In the genomic region with DNA sequence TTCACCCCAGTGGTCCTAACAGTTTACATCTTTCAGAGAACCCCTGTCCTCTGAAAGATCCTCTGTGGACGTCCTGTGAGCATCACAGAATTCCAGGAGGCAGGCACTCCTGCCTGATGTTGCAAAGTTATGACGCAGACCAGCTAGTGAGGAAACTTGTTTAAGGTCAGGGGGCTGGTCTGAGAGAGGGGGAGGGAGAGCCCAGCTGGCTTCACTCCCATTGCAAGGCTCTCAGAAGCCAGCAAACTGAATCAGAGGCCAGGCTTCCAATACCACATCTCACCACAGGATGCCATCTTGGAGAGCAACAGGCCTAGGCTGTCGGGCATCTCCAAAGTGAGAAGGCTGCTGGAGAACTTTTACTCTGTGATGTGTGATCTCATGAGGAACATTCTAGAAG, we compare ENCODE assay signal across 13 mouse cellular contexts.
A peak's percentile ranks its signal among the peaks of the same experiment; 100 is the strongest.
DNase-seq lines count a peak whose midpoint lies in the region; ATAC-seq and TF ChIP-seq lines count a peak whose summit lies in the region.
"Had no signal": no experiment of that assay in that cellular context is flagged by ENCODE, and none has a peak within 500 bp of the region (broad histone marks: within the 10 kb centered on the region; RNA-seq: fewer than 3 reads in every experiment).

No protein-coding gene starts in this region.

- H3K9ac ChIP-seq in lung, embryonic 14.5 days, result no peak overlapping the region
- no peak overlapping the region for H3K9ac ChIP-seq in limb, embryonic 14.5 days (ENCODE audit: low read depth, low read length, severe bottlenecking)
- no peak overlapping the region for H3K9ac ChIP-seq in neural tube, embryonic 15.5 days (replicated peaks)

- no peak overlapping the region for H3K4me3 ChIP-seq in lung, embryonic 14.5 days (ENCODE audit: low read depth, low read length)
- no peak overlapping the region for H3K4me3 ChIP-seq in lung, adult 2 months (replicated peaks; ENCODE audit: extremely low read depth, low read depth, low read length)
- H3K4me3 ChIP-seq in embryonic fibroblast, embryonic 13.5 days (ENCODE audit: insufficient read depth, low read length), result no peak overlapping the region
- H3K4me3 ChIP-seq in limb, embryonic 14.5 days (replicated peaks; ENCODE audit: low read length), result no peak overlapping the region
- no peak overlapping the region for H3K4me3 ChIP-seq in neural tube, embryonic 15.5 days (replicated peaks)

- peaks cover 8% of the 10 kb centered on the region; the same call in 1 of the 2 replicates for H3K4me1 ChIP-seq in lung, embryonic 14.5 days (ENCODE audit: insufficient read depth)
- H3K4me1 ChIP-seq in lung, adult 2 months (ENCODE audit: control insufficient read depth, insufficient read depth, low read length), result no peaks in the 10 kb centered on the region
- peaks cover 23% of the 10 kb centered on the region for H3K4me1 ChIP-seq in embryonic fibroblast, embryonic 13.5 days (ENCODE audit: control insufficient read depth, insufficient read depth, low read length)
- H3K4me1 ChIP-seq in limb, embryonic 14.5 days (ENCODE audit: control insufficient read depth, insufficient read depth, low read length), result peaks cover 36% of the 10 kb centered on the region
- peaks cover 49% of the 10 kb centered on the region for H3K4me1 ChIP-seq in neural tube, embryonic 15.5 days

- no peaks in the 10 kb centered on the region for H3K36me3 ChIP-seq in lung, embryonic 14.5 days (ENCODE audit: insufficient read depth)
- H3K36me3 ChIP-seq in limb, embryonic 14.5 days (ENCODE audit: control insufficient read depth, insufficient read depth, low read length), result no peaks in the 10 kb centered on the region
- H3K36me3 ChIP-seq in neural tube, embryonic 15.5 days, result no peaks in the 10 kb centered on the region

- no peaks in the 10 kb centered on the region for H3K27me3 ChIP-seq in lung, embryonic 14.5 days (ENCODE audit: insufficient read depth, low read length)
- H3K27me3 ChIP-seq in limb, embryonic 14.5 days (ENCODE audit: control insufficient read depth, insufficient read depth, low read length), result no peaks in the 10 kb centered on the region
- 0 out of 2 replicates have a peak, but pooled peaks cover 7% of the 10 kb centered on the region for H3K27me3 ChIP-seq in neural tube, embryonic 15.5 days (replicated peaks)

- H3K9me3 ChIP-seq in lung, embryonic 14.5 days (ENCODE audit: low read depth, low read length), result no peaks in the 10 kb centered on the region
- no peaks in the 10 kb centered on the region for H3K9me3 ChIP-seq in limb, embryonic 14.5 days (ENCODE audit: control insufficient read depth, low read length)
- no peaks in the 10 kb centered on the region for H3K9me3 ChIP-seq in neural tube, embryonic 15.5 days (replicated peaks)

- 0 out of 2 replicates have a peak, but pooled peaks have one; percentile 15 for TF ChIP-seq CTCF in lung, embryonic 14.5 days (IDR thresholded peaks at IDR 0.05; ENCODE audit: low read depth)
- no peak for TF ChIP-seq CTCF in lung, adult 2 months (IDR thresholded peaks at IDR 0.05; ENCODE audit: insufficient read depth, low read length)
- TF ChIP-seq CTCF in embryonic fibroblast, embryonic 13.5 days (IDR thresholded peaks at IDR 0.05; ENCODE audit: borderline replicate concordance, insufficient read depth, low read length), result no peak

- 0 out of 2 replicates have a peak, but pooled peaks have one; percentile 35 for ATAC-seq in lung, embryonic 14.5 days (ENCODE audit: insufficient read depth)
- no peak; the same call in 1 of the 2 replicates for ATAC-seq in limb, embryonic 14.5 days (ENCODE audit: low FRiP score, low read depth)
- no peak for ATAC-seq in neural tube, embryonic 15.5 days (ENCODE audit: low FRiP score)
- ATAC-seq: activated CD4-positive, CD25-positive, alpha-beta regulatory T cell, adult 4 months had no signal

- peak; percentile 67 to 93 for DNase-seq in adrenal gland, adult (ENCODE audit: inconsistent age in 2 of 2, low spot score in 1 of 2)
- DNase-seq in adrenal gland, postnatal 4 days (ENCODE audit: low spot score in 2 of 2), result no peak
- DNase-seq in lung, embryonic 14.5 days, result peak; percentile 57
- no peak for DNase-seq in lung, adult 2 months
- DNase-seq in limb, embryonic 14.5 days (ENCODE audit: low spot score), result no peak
- DNase-seq in heart, adult 11 months, result no peak
- DNase-seq: gastrocnemius, postnatal 36 days; heart, postnatal 14 days; kidney, adult 9 months; right cerebral cortex, postnatal 25 days had no signal

- no peak overlapping the region for H3K27ac ChIP-seq in lung, embryonic 14.5 days (ENCODE audit: low read depth)
- peak overlapping the region; percentile 43; the same call in 1 of the 2 replicates for H3K27ac ChIP-seq in embryonic fibroblast, embryonic 13.5 days (ENCODE audit: insufficient read depth, low read length)
- 0 out of 2 replicates have a peak overlapping the region, but pooled peaks have one; percentile 9 for H3K27ac ChIP-seq in limb, embryonic 14.5 days (replicated peaks; ENCODE audit: low read depth, low read length)
- no peak overlapping the region for H3K27ac ChIP-seq in neural tube, embryonic 15.5 days (replicated peaks)

- 55% methylated on average over 3 of the region's 3 CpGs for WGBS in lung, embryonic 14.5 days
- WGBS in lung, adult 2 months, result 74% methylated on average over 3 of the region's 3 CpGs
- 34% methylated on average over 3 of the region's 3 CpGs for WGBS in limb, embryonic 14.5 days
- 76% methylated on average over 3 of the region's 3 CpGs for WGBS in neural tube, embryonic 15.5 days

- TF ChIP-seq POLR2A in lung, adult 2 months (IDR thresholded peaks at IDR 0.05; ENCODE audit: borderline replicate concordance, extremely low read depth, low read depth, low read length), result no peak
- TF ChIP-seq POLR2A in embryonic fibroblast, embryonic 13.5 days (IDR thresholded peaks at IDR 0.05; ENCODE audit: low read depth, low read length), result no peak
- no peak for TF ChIP-seq POLR2A in limb, embryonic 14.5 days (IDR thresholded peaks at IDR 0.05; ENCODE audit: borderline replicate concordance, extremely low read depth, insufficient read depth, insufficient read length)

- H3K4me2 ChIP-seq in lung, embryonic 14.5 days, result no peak overlapping the region
- H3K4me2 ChIP-seq in limb, embryonic 14.5 days (replicated peaks; ENCODE audit: low read depth, low read length, severe bottlenecking), result no peak overlapping the region
- no peak overlapping the region for H3K4me2 ChIP-seq in neural tube, embryonic 15.5 days

Comparison
In these comparisons a context has a peak if more than half of its experiments do, and no peak if none do; other contexts are left out.
1. DNase-seq: peak in adrenal gland, adult (2 of 2) and lung, embryonic 14.5 days (single experiment); none in adrenal gland, postnatal 4 days (0 of 2), lung, adult 2 months (single experiment), limb, embryonic 14.5 days (single experiment) and heart, adult 11 months (single experiment).
2. H3K27ac ChIP-seq: peak in embryonic fibroblast, embryonic 13.5 days (single experiment) and limb, embryonic 14.5 days (single experiment); none in lung, embryonic 14.5 days (single experiment) and neural tube, embryonic 15.5 days (single experiment).